Mouse (Mus musculus) small intestine, adult 2 months (tissue): ENCODE data around the gene Zfp976. TPM values are rescaled to one million over a fixed set of nuclear protein-coding genes. Genes with fewer than 3 reads are reported as not detected.

Experiments used
- H3K27ac ChIP-seq: fragments of 200-500 bp; 2 replicates; pipeline ENCODE4 v1.5.1; 2012; ENCODE audit warnings: low read depth, low read length, control low read depth, inconsistent platforms; ENCODE audit not compliant: insufficient read depth
- H3K27me3 ChIP-seq: fragments of 200-500 bp; 2 replicates; pipeline ENCODE4 v1.6.1; 2012; ENCODE audit warnings: mild to moderate bottlenecking, moderate library complexity, low read length, inconsistent platforms; ENCODE audit not compliant: control insufficient read depth, insufficient read depth
- H3K36me3 ChIP-seq: fragments of 200-500 bp; 2 replicates; pipeline ENCODE4 v1.6.1; 2012; ENCODE audit warnings: mild to moderate bottlenecking, low read length, control low read depth, inconsistent platforms; ENCODE audit not compliant: control insufficient read depth, insufficient read depth
- H3K4me1 ChIP-seq: fragments of 200-500 bp; 2 replicates; pipeline ENCODE4 v1.6.1; 2012; ENCODE audit warnings: low read length, inconsistent platforms, mixed read lengths; ENCODE audit not compliant: control insufficient read depth, insufficient read depth, insufficient read length
- H3K4me3 ChIP-seq: fragments of 200-500 bp; 2 replicates; pipeline ENCODE4 v1.5.1; 2012; ENCODE audit warnings: low read depth, mild to moderate bottlenecking, control low read depth, inconsistent platforms, low read length, moderate library complexity
- CTCF ChIP-seq: fragments of 200-500 bp; IDR thresholded peaks from 2 replicates; pipeline ENCODE4 v1.5.1; 2012; ENCODE audit warnings: low read depth, mild to moderate bottlenecking, control low read depth, inconsistent platforms, low read length, moderate library complexity, mixed read lengths; ENCODE audit not compliant: insufficient replicate concordance, insufficient read length; ENCODE audit errors: extremely low read depth
- POLR2A ChIP-seq: fragments of 200-500 bp; IDR thresholded peaks from 2 replicates; pipeline ENCODE4 v1.6.1; 2012; ENCODE audit warnings: low read depth, mild to moderate bottlenecking, control low read depth, inconsistent platforms, low read length, moderate library complexity
- WGBS: fragments of 180-500 bp; shearing (Covaris S2); methylation state at CpG from one replicate; pipeline ENCODE4 v1.1.7; 2018; 5-methylcytosine and 5-hydroxymethylcytosine counted together
- polyA plus RNA-seq: library from polyadenylated mRNA; depleted of rRNA; stranded (reverse); fragments of >200 nt; gene quantifications from 2 replicates; pipeline ENCODE4 v1.2.3, GENCODE M21; 2012; rRNA removed

Gene Zfp976
- polyA plus RNA-seq, 1 experiment, result 0.05 TPM

DNA sequence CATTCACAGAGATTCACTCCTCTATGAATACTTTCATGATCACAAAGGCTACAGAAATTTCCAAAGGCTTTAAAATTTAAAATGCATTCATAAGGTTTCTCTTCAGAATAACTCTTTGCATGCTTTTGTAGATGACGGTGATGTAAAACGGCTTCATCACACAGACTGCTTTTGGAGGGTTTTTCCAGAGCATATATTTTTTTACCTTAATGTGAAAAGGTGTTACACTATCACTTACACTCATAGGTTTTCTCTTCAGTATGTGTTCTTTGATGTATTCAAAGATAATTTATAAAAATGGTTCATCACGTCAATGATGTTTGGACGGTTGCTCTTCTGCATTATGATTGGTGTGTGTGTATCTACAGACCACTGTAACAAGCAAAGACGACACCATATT, 63.9 kb downstream of the Zfp976 start, which contains the start of gene Gm21028:
Gene Gm21028, minus strand, starts transcription at position 101 of the 400 bp plus-strand sequence.
- Histone ChIP-seq H3K27ac (no peak within 1 kb of the TSS), H3K27me3 (no peaks in the 10 kb centered on the region), H3K4me3 (no peak within 1 kb of the TSS), H3K4me1 (no peaks in the 10 kb centered on the region), H3K36me3 (no peaks in the 10 kb centered on the region)
- WGBS, result 93% methylated on average over 5 of the region's 5 CpGs
- TF ChIP-seq POLR2A, result no peak
- no peak for TF ChIP-seq CTCF

Other genes with a start within 250 kb of the Zfp976 start
- not detected in 2 replicates for gene 4933421I07Rik, start 194.5 kb downstream of the Zfp976 start, polyA plus RNA-seq
- 0.72 and 1.7 TPM in 2 replicates for gene Zfp141, start 136.8 kb downstream of the Zfp976 start, polyA plus RNA-seq
- not detected in 2 replicates for gene Gm21028, start 64.0 kb downstream of the Zfp976 start, polyA plus RNA-seq
- gene Zfp977, start 50.0 kb downstream of the Zfp976 start, polyA plus RNA-seq, result not detected in 2 replicates
- gene Zfp975, start 50.2 kb upstream of the Zfp976 start, polyA plus RNA-seq, result 0.05 and 0.13 TPM in 2 replicates
- not detected in 2 replicates for gene Gm17067, start 84.4 kb upstream of the Zfp976 start, polyA plus RNA-seq
- not detected in 2 replicates for gene Vmn2r62, start 150.9 kb upstream of the Zfp976 start, polyA plus RNA-seq
- not detected in 2 replicates for gene Gm2381, start 224.6 kb upstream of the Zfp976 start, polyA plus RNA-seq